Mouse (Mus musculus) heart, embryonic 10.5 days (tissue): Measurements from ENCODE around the gene Klf13. TPM values are rescaled to one million over a fixed set of nuclear protein-coding genes. Genes with fewer than 3 reads are reported as not detected.

Experiments used
- DNase-seq: peaks from one replicate; pipeline ENCODE4 v3.0.0-alpha.2; 2017; ENCODE audit warnings: low spot score
- H3K27ac ChIP-seq: fragments of 300-500 bp; sonication (generic); 2 replicates; pipeline ENCODE4 v1.5.1; 2016; ENCODE audit warnings: mild to moderate bottlenecking
- H3K27me3 ChIP-seq: fragments of 300-500 bp; sonication (generic); 2 replicates; pipeline ENCODE4 v1.6.1; 2016; ENCODE audit warnings: mild to moderate bottlenecking; ENCODE audit not compliant: poor library complexity, insufficient read depth, severe bottlenecking
- H3K36me3 ChIP-seq: fragments of 300-500 bp; sonication (generic); 2 replicates; pipeline ENCODE4 v1.6.1; 2016; ENCODE audit warnings: mild to moderate bottlenecking, moderate library complexity
- H3K4me1 ChIP-seq: fragments of 300-500 bp; sonication (generic); 2 replicates; pipeline ENCODE4 v1.6.1; 2016; ENCODE audit warnings: mild to moderate bottlenecking
- H3K4me3 ChIP-seq: fragments of 300-500 bp; sonication (generic); 2 replicates; pipeline ENCODE4 v1.5.1; 2016; ENCODE audit warnings: mild to moderate bottlenecking, moderate library complexity
- H3K9me3 ChIP-seq: fragments of 300-500 bp; sonication (generic); 2 replicates; pipeline ENCODE4 v1.6.1; 2016; ENCODE audit warnings: mild to moderate bottlenecking, moderate library complexity
- WGBS: fragments of 180-500 bp; shearing (Covaris S2); methylation state at CpG from one replicate; pipeline ENCODE4 v1.1.7; 2016; 5-methylcytosine and 5-hydroxymethylcytosine counted together
- polyA plus RNA-seq: library from polyadenylated mRNA; unstranded; fragments of >200 nt; fragmentation: Nextera tagmentation; extraction: Ambion mirVana; gene quantifications from 2 replicates; pipeline ENCODE4 v1.2.1, GENCODE M21; 2016

The Klf13 gene
- polyA plus RNA-seq, 1 experiment from 2014 or later = 18.3 TPM

DNA sequence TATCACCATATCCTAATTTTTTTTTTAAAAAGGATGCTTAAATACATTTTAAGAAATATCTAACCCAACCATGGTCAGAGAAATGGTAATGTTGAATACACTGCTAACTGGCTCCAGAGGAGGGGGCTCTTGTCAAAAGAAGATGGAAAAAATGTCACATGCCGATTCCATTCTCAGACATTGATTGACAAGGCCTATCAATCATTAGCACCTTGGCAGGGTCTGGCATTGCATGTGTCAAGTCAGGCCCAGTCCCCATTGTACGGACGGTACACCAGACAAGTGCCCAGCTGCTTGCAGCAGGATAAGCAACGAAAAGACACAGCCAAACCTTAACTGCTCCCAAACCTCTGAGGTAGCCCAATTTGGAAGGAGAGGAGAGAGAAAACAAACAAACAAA lies 44.1 kb downstream of the Klf13 start:
- no peak for DNase-seq
- 44% methylated on average over 4 of the region's 4 CpGs for WGBS
- H3K27ac ChIP-seq = no peak overlapping the region
- H3K9me3 ChIP-seq = no peaks in the 10 kb centered on the region
- H3K27me3 ChIP-seq = no peaks in the 10 kb centered on the region
- peaks cover 27% of the 10 kb centered on the region for H3K4me1 ChIP-seq
- peaks cover 18% of the 10 kb centered on the region for H3K36me3 ChIP-seq
- H3K4me3 ChIP-seq = no peak overlapping the region

DNA sequence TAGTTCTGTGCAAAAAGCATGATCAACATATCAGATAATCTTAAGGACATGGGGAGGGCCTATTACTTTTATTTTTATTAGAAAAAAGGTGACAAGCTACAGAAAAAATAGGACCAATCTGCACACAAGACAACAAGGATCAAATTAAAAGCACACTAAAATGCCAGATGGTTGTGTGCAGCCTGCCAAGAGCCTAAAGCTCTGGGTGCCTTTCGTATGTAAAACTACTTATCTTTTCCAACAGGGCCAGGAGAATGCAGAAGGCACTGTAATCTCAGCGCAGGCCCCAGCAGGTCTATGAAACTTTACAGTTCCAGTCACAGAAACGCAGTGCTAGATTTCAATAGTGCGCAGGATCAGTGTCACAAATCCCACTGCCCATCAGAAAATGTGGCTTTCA lies 45.0 kb downstream of the Klf13 start:
- Histone ChIP-seq H3K9me3 (no peaks in the 10 kb centered on the region), H3K27ac (no peak overlapping the region), H3K27me3 (no peaks in the 10 kb centered on the region), H3K4me1 (peaks cover 36% of the 10 kb centered on the region), H3K36me3 (peaks cover 21% of the 10 kb centered on the region), H3K4me3 (no peak overlapping the region)
- 57% methylated on average over 4 of the region's 4 CpGs for WGBS
- DNase-seq = no peak

DNA sequence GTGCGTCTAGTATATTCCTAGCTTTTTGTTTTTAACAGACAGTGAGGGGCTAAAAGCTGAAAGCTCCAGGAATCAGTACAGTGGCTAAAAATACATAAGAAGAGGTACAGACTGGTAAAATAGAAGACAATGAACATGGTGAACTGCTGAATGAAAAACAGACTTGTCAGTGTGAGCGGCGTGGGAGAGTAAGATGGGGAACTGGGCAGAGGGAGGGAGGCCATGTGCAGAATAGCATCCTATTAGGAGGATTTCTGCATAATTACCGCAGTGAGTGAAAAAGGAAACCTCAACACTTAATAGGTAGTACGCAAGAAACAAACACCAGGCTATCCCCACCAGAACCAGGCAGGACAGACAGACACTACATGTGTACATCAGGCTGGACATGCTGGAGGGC lies 45.5 kb downstream of the Klf13 start:
- H3K4me1 ChIP-seq = peaks cover 37% of the 10 kb centered on the region
- no peaks in the 10 kb centered on the region for H3K9me3 ChIP-seq
- no peak for DNase-seq
- no peak overlapping the region for H3K4me3 ChIP-seq
- peaks cover 21% of the 10 kb centered on the region for H3K36me3 ChIP-seq
- H3K27me3 ChIP-seq = no peaks in the 10 kb centered on the region
- 91% methylated on average over 5 of the region's 5 CpGs for whole genome bisulfite sequencing
- H3K27ac ChIP-seq = no peak overlapping the region

DNA sequence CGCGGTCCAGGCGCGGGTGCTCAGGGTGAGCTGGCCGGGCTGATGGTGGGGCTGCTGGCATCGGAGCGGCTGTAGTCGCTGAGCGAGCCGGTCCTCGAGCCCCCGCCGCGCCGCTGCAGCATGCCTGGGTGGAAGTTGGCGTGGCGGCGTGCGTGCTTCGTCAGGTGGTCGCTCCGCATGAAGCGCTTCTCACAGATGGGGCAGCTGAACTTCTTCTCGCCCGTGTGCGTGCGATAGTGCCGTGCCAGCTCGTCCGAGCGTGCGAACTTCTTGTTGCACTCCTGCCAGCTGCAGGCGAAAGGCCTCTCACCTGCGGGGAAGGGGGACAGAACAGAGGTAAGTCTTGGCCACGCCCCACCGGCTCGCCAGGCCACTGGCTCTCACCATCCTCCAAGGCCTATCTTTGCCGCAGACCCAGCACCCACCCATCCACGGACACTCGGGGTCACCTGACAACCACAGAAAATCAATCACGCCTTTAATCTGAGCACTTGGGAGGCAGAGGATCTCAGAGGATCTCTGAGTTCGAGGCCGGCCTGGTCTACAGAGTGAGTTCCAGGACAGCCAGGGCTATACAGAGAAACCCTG lies 47.1 kb downstream of the Klf13 start:
- Histone ChIP-seq H3K4me3 (no peak overlapping the region), H3K4me1 (peaks cover 34% of the 10 kb centered on the region), H3K27me3 (no peaks in the 10 kb centered on the region), H3K36me3 (peaks cover 21% of the 10 kb centered on the region), H3K27ac (no peak overlapping the region), H3K9me3 (no peaks in the 10 kb centered on the region)
- WGBS = 70% methylated on average over 43 of the region's 43 CpGs
- no peak for DNase-seq

DNA sequence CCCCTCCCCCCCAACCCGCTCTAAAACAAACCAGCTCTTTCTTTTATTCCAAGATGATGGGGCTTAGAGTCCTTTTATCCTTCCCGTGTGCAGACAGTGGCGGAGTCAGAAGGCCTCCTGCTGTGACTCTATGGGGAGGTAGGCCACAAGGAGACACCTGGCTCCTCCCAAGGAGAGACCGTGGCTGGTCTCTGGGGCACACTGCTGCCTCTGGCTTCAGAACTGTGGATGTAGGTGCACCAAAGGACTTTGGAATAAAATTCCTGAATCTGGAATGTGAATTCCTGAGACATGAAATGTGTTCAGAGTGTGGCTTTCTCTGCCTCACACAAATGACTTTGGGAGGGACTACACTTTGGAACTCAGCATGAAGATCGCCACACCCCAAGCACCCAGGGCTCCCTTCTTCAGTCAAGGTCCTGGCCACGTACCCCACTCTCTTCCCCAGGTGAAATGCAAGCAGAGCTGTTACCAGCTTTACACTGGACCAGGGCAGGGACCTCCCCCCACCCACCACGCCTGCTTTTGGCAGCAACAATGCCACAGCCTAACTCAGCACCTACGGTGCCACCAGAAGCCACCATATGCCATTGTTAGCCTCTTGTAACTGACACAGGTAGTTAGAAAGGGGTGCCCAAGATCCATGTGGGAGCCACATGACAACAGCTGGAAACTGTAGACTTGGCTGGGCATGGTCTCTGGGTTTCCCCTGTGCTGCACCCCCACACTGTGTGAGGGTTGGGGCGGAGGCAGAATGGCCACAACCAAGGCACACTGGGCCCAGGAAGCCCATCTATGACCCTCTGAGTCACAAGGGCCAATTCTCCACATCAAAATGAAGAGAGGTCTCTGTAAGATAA lies 49.4 kb downstream of the Klf13 start:
- Histone ChIP-seq H3K4me3 (no peak overlapping the region), H3K36me3 (peaks cover 21% of the 10 kb centered on the region), H3K27me3 (no peaks in the 10 kb centered on the region), H3K4me1 (peaks cover 30% of the 10 kb centered on the region), H3K27ac (no peak overlapping the region), H3K9me3 (no peaks in the 10 kb centered on the region)
- WGBS = 81% methylated on average over 9 of the region's 9 CpGs
- no peak for DNase-seq

DNA sequence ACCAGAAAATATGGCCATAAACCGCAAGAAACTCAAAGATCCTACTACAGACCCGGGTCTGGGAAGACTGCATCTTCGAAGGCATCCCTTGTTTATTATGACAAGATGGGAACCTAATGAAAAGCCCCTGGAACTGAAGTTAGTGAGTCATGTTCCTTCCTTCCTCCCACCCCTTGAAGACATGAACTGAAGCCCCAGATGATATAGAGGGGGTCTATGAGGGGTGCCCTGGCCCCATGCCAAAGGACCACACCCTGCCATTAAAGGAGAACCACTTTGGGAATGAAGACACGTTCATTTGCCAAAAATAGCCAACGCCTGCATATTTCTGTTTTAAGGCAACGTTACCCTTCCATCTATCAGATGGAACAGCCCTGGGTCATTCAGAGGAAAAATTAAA lies 50.0 kb downstream of the Klf13 start:
- Histone ChIP-seq H3K36me3 (peaks cover 21% of the 10 kb centered on the region), H3K9me3 (no peaks in the 10 kb centered on the region), H3K27me3 (no peaks in the 10 kb centered on the region), H3K27ac (no peak overlapping the region), H3K4me1 (peaks cover 32% of the 10 kb centered on the region), H3K4me3 (no peak overlapping the region)
- 72% methylated on average over 6 of the region's 6 CpGs for WGBS
- DNase-seq = no peak

DNA sequence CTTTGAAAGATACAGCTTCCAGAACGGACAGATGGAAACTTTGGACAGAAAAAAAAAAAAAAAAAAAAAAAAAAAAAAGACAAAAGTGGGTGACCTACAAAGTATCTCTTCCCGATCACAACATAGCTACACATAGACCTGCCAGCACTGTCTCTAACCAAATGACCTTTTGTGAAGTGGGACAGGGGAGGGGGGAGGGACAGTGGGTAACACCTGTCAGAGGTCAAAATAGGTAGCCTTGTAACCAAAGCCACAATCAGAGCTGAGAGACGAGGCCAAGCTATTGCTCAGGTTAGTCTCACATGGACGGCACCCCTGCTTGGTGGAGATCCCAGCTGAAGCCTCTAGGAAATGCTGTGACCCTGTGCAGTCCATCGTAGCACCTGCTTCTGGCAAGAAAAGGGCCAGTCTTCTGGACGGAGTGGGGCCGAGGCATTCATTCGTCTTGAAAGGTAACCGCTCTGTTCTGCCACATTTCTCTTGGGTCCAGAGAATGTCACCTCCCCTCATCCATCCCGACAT lies 51.1 kb downstream of the Klf13 start:
- Histone ChIP-seq H3K36me3 (peaks cover 21% of the 10 kb centered on the region), H3K4me3 (no peak overlapping the region), H3K27ac (no peak overlapping the region), H3K27me3 (no peaks in the 10 kb centered on the region), H3K4me1 (peaks cover 32% of the 10 kb centered on the region), H3K9me3 (no peaks in the 10 kb centered on the region)
- no peak for DNase-seq
- WGBS = 83% methylated on average over 10 of the region's 10 CpGs

DNA sequence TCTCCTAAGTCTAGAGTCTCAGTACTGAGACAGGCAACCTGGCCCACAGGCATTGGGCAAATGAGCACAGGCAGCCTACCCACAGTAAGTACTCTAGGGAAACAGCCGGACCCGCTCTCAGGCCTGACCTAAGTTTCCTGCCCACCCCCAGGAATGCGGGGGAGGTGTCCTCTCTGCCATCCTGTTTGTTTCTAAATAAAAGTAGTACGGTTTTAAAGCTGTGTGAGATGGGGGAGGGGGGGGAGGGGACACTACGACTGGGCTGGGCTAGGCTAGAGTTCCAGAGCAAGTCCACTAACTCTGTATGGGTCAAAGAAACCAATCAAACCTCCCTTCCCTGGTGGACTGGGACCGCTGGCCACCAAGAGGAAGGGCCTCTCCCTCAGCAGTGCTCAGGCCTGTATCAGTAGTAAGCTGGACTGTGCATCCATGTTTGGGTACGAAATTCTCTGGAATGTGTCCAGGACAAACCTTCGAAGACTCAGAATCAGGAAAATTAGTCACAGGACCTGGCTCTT lies 51.6 kb downstream of the Klf13 start:
- 36% methylated on average over 8 of the region's 8 CpGs for WGBS
- Histone ChIP-seq H3K27ac (peak overlapping the region; percentile 36; the same call in 1 of the 2 replicates), H3K36me3 (peaks cover 21% of the 10 kb centered on the region), H3K4me3 (no peak overlapping the region), H3K4me1 (peaks cover 32% of the 10 kb centered on the region), H3K27me3 (no peaks in the 10 kb centered on the region), H3K9me3 (no peaks in the 10 kb centered on the region)
- DNase-seq = no peak

DNA sequence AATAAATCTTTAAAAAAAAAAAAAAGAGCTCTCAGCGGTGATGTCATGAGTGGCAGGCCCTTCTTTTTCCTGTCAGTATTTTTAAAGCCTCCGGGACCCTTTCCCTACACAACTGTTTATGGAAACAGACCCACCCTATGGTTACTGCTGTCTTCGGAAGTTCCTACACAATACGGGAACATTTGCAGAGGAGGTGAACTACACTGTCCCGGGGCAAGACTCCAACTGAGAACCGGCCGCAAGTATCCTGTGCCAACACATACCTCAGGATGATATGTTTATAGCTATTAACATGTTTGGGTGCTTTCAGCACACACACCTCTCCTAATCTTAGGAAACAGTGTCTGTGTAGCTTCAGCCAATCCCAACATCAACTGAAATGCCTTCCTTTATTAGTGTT lies 53.7 kb downstream of the Klf13 start:
- no peaks in the 10 kb centered on the region for H3K27me3 ChIP-seq
- 86% methylated on average over 7 of the region's 7 CpGs for WGBS
- H3K27ac ChIP-seq = no peak overlapping the region
- no peak for DNase-seq
- H3K36me3 ChIP-seq = peaks cover 6% of the 10 kb centered on the region
- H3K4me3 ChIP-seq = no peak overlapping the region
- no peaks in the 10 kb centered on the region for H3K9me3 ChIP-seq
- peaks cover 29% of the 10 kb centered on the region for H3K4me1 ChIP-seq

DNA sequence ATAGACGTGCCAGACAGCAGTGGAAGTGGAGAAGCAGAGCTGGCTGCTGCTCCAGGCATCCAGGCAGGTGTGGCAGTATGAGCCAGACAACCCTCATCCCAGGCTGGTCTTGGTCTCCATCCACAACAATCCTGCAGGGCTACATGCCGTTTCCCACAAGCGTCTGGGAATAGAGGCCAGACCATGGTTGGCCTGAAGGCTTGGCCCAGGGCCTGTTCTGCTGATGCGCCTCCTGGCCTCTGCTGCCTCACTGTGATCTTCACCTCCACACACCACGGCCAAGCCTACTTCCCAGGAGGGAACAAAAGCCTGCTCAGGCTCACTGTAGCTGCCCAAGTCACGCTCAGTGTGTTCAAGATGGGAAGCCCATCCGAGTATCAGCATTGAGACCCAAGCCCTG lies 56.0 kb downstream of the Klf13 start:
- H3K4me1 ChIP-seq = peaks cover 18% of the 10 kb centered on the region
- no peaks in the 10 kb centered on the region for H3K9me3 ChIP-seq
- H3K4me3 ChIP-seq = no peak overlapping the region
- no peaks in the 10 kb centered on the region for H3K27me3 ChIP-seq
- no peaks in the 10 kb centered on the region for H3K36me3 ChIP-seq
- WGBS = 86% methylated on average over 7 of the region's 7 CpGs
- DNase-seq = no peak
- no peak overlapping the region for H3K27ac ChIP-seq

DNA sequence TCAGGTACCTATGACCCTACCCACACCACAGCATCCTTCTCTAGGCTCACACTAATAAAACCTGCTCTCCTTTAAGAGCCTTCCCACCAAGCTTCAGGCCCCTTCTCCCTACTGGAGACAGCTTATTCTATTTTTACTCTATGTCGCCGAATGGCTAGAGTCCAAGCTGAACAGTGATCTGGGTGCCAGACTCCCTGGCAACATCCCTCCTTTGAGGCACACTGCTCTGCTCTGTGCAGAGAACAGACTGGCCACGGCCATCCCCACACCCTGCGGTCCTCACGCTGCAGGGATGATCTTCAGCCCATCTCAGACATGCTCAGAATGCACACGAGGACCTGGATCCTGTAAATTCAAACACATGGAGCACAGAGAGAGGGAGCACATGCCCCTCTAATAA lies 59.1 kb downstream of the Klf13 start:
- no peaks in the 10 kb centered on the region for H3K36me3 ChIP-seq
- H3K9me3 ChIP-seq = no peaks in the 10 kb centered on the region
- H3K4me1 ChIP-seq = peaks cover 18% of the 10 kb centered on the region
- H3K4me3 ChIP-seq = no peak overlapping the region
- 64% methylated on average over 6 of the region's 6 CpGs for WGBS
- no peak for DNase-seq
- no peaks in the 10 kb centered on the region for H3K27me3 ChIP-seq
- no peak overlapping the region for H3K27ac ChIP-seq

DNA sequence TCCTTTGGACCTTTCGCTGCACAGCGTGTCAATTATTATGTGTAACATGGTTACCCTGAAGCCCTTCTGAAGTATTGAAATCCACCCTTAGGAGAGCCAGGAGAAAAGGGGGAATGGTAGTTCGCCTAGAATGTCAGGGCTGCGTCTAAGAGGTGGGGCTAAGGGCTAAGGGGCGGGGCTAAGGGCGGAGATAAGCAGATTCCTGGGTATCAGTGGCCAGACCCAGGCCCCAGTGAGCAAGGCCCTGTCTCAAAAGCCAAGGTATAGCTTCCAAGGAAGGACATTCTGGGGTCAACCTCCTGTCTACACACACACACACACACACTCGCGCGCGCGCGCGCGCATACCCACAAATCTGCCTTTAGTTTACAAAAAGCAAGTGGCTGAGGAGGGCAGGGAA lies 61.1 kb downstream of the Klf13 start:
- WGBS = 26% methylated on average over 14 of the region's 14 CpGs
- Histone ChIP-seq H3K27me3 (no peaks in the 10 kb centered on the region), H3K36me3 (no peaks in the 10 kb centered on the region), H3K4me3 (peak overlapping the region; percentile 36), H3K4me1 (peaks cover 23% of the 10 kb centered on the region), H3K27ac (no peak overlapping the region), H3K9me3 (no peaks in the 10 kb centered on the region)
- no peak for DNase-seq

DNA sequence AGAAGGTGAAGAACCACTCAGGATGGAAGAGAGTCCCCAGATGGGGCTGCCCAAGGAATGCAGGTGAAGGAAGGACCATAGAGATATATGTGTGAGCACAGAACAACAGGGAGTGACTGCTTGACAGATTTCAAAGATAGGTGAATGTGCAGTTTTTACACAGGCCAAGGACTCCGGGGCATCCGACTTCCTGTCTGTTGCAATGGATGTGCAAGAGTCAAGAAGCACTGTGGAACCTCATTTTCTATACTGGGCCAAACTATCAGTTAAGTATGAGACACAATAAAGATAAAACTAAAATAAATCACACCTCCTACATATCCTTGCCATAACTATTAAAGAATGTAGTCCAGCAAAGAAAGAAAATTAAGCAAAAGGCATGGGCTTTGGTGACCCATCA lies 62.1 kb downstream of the Klf13 start:
- Histone ChIP-seq H3K9me3 (no peaks in the 10 kb centered on the region), H3K36me3 (no peaks in the 10 kb centered on the region), H3K4me3 (no peak overlapping the region), H3K4me1 (peaks cover 23% of the 10 kb centered on the region), H3K27me3 (no peaks in the 10 kb centered on the region), H3K27ac (no peak overlapping the region)
- 83% methylated on average over 2 of the region's 2 CpGs for WGBS
- no peak for DNase-seq
